Mouse (Mus musculus) right cerebral cortex, adult 18-20 months (tissue): ENCODE results near the gene Pla2g4d.
A peak's percentile ranks its signal among the peaks of the same experiment; 100 is the strongest.
"Not testable (repeated sequence)": the region's sequence is repeated elsewhere in the genome, so short reads cannot be mapped to it uniquely, and the experiment has no call there.

Experiments used
- DNase-seq: peaks from one replicate; pipeline ENCODE4 v3.0.0; 2022; ENCODE audit warnings: mixed read lengths

The Pla2g4d gene

GRCm38 (mm10) chr2:120256259-120256658 lies 32.7 kb downstream of the Pla2g4d start:
- no peak for DNase-seq

GRCm38 (mm10) chr2:120252644-120253043 lies 36.4 kb downstream of the Pla2g4d start:
- no peak for DNase-seq

GRCm38 (mm10) chr2:120245421-120246016 lies 43.5 kb downstream of the Pla2g4d start:
- no peak for DNase-seq

GRCm38 (mm10) chr2:120244679-120245420 lies 44.1 kb downstream of the Pla2g4d start, which contains the start of gene Pla2g4e:
Gene Pla2g4e (minus strand): TSS chr2:120245335.
- peak; percentile 48 for DNase-seq

- no peak for DNase-seq
Measured at GRCm38 (mm10) chr2:120243995-120244394, 45.0 kb downstream of the Pla2g4d start.

- peak; percentile 11 for DNase-seq
Measured at GRCm38 (mm10) chr2:120242791-120243467, 46.1 kb downstream of the Pla2g4d start.

GRCm38 (mm10) chr2:120238733-120239132 lies 50.3 kb downstream of the Pla2g4d start:
- not testable (repeated sequence) for DNase-seq

- DNase-seq, result no peak
Measured at GRCm38 (mm10) chr2:120237784-120238183, 51.2 kb downstream of the Pla2g4d start.

- no peak for DNase-seq
Measured at GRCm38 (mm10) chr2:120235947-120236640, 52.9 kb downstream of the Pla2g4d start.

GRCm38 (mm10) chr2:120235381-120235780 lies 53.6 kb downstream of the Pla2g4d start:
- no peak for DNase-seq

GRCm38 (mm10) chr2:120231642-120232041 lies 57.4 kb downstream of the Pla2g4d start:
- DNase-seq, result no peak
